Mouse (Mus musculus) intestine, embryonic 14.5 days (tissue): Measurements from ENCODE around the gene Scap. TPM values are rescaled to one million over a fixed set of nuclear protein-coding genes. Genes with fewer than 3 reads are reported as not detected.
A peak's percentile ranks its signal among the peaks of the same experiment; 100 is the strongest.
"Not testable (repeated sequence)": the region's sequence is repeated elsewhere in the genome, so short reads cannot be mapped to it uniquely, and the experiment has no call there.

Experiments
- ATAC-seq: fragments of 200-750 bp; cut with Nextera tagmentation; replicated peaks from 2 replicates; pipeline ENCODE4 v1.8.0; 2017; ENCODE audit warnings: low read depth, moderate number of reproducible peaks, moderate TSS enrichment, moderate library complexity; ENCODE audit not compliant: low FRiP score, low TSS enrichment
- DNase-seq: peaks from one replicate; pipeline ENCODE4 v3.0.0-alpha.2; 2018; ENCODE audit warnings: low spot score
- H3K27ac ChIP-seq: fragments of 300-500 bp; sonication (generic); 2 replicates; pipeline ENCODE4 v1.5.1; 2014; ENCODE audit warnings: low read depth, mild to moderate bottlenecking, control low read depth
- H3K27me3 ChIP-seq: fragments of 300-500 bp; sonication (generic); replicated peaks from 2 replicates; pipeline ENCODE4 v1.6.1; 2014; ENCODE audit warnings: low read length, control low read depth; ENCODE audit not compliant: control insufficient read depth, insufficient read depth
- H3K36me3 ChIP-seq: fragments of 300-500 bp; sonication (generic); 2 replicates; pipeline ENCODE4 v1.6.1; 2014; ENCODE audit warnings: low read length, control low read depth; ENCODE audit not compliant: control insufficient read depth, insufficient read depth
- H3K4me1 ChIP-seq: fragments of 300-500 bp; sonication (generic); replicated peaks from 2 replicates; pipeline ENCODE4 v1.6.1; 2014; ENCODE audit warnings: low read length, control low read depth, mixed read lengths; ENCODE audit not compliant: control insufficient read depth, insufficient read depth
- H3K4me2 ChIP-seq: fragments of 300-500 bp; sonication (generic); 2 replicates; pipeline ENCODE4 v1.6.1; 2014; ENCODE audit warnings: low read length
- H3K4me3 ChIP-seq: fragments of 300-500 bp; sonication (generic); 2 replicates; pipeline ENCODE4 v1.5.1; 2014; ENCODE audit warnings: low read depth, low read length, control low read depth, mixed read lengths
- H3K9ac ChIP-seq: fragments of 300-500 bp; sonication (generic); 2 replicates; pipeline ENCODE4 v1.6.1; 2014; ENCODE audit warnings: mild to moderate bottlenecking, low read length
- H3K9me3 ChIP-seq: fragments of 300-500 bp; sonication (generic); 2 replicates; pipeline ENCODE4 v1.6.1; 2016; ENCODE audit warnings: low read length, control low read depth; ENCODE audit not compliant: control insufficient read depth
- WGBS: fragments of 180-500 bp; shearing (Covaris S2); extraction: QIAGEN DNeasy Blood & Tissue Kit; methylation state at CpG from one replicate; pipeline ENCODE4 v1.1.7; 2014; 5-methylcytosine and 5-hydroxymethylcytosine counted together
- polyA plus RNA-seq: library from polyadenylated mRNA; unstranded; fragments of >200 nt; fragmentation: Nextera tagmentation; extraction: Ambion mirVana; gene quantifications from 2 replicates; pipeline ENCODE4 v1.2.1, GENCODE M21; 2014

The Scap gene
- polyA plus RNA-seq, 1 experiment from 2014 or later: 28.7 TPM

DNA sequence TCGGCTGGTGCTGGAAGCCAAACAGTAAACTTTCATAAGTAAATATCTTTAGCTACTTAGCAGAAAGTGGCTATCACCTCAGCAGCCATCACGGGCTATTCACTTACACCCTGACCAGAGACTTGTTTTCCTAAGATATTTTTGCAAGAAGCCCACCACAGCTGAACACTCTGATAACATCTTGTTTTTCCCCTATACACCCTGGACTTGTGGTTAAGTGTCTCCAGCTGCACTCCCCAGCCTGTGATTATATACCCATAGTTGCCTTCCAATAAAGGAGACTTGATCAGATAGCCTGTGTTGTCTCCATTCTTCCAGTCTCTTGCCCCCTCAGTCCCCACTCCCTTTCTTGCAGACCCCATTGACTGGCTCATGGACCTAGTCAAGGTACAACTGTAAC, 4.9 kb upstream of the Scap start:
- H3K9ac ChIP-seq: no peak overlapping the region
- H3K36me3 ChIP-seq: no peaks in the 10 kb centered on the region
- WGBS: 70% methylated on average over 2 of the region's 2 CpGs
- no peaks in the 10 kb centered on the region for H3K27me3 ChIP-seq
- H3K27ac ChIP-seq: no peak overlapping the region
- H3K9me3 ChIP-seq: no peaks in the 10 kb centered on the region
- DNase-seq: no peak
- no peak overlapping the region for H3K4me2 ChIP-seq
- no peak for ATAC-seq
- H3K4me1 ChIP-seq: no peaks in the 10 kb centered on the region
- H3K4me3 ChIP-seq: no peak overlapping the region

DNA sequence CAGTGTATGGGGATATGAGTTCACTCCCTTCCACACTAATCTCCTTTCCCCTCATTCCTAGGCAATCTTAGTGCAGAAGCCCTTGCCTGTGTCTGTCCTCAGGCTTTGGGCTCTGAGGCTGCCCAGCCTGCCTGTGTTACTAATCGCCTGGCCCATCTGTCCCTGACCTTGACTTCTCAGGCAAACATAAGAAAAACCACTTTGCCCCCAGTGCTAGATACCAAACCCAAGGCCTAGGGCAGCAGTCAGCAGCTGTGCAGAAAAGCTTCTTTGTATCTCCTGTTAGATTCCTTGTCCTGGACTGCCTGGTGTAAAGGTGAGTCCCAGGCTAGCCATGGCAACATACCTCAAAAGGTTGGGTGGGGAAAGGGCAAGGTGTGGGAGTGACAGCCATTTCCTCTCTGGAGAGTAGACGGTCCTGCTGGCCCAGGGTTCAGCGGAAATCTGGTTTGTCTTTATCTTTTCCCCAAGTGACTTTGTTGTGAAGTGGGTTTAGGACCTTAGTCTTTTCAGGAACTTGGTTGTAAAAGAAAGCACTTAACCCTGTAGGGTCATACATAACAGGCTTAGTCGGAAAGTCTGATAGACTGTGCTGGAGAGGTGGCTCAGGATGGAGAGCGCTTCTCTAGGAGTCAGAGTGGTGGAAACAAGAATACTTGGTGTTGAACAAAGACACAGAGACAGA, 4.0 kb upstream of the Scap start:
- H3K27ac ChIP-seq: no peak overlapping the region
- H3K9me3 ChIP-seq: no peaks in the 10 kb centered on the region
- no peak overlapping the region for H3K4me3 ChIP-seq
- no peaks in the 10 kb centered on the region; the same call in 1 of the 2 replicates for H3K4me1 ChIP-seq
- ATAC-seq (no peak), DNase-seq (no peak)
- no peaks in the 10 kb centered on the region for H3K36me3 ChIP-seq
- WGBS: 64% methylated on average over 5 of the region's 5 CpGs
- no peak overlapping the region for H3K9ac ChIP-seq
- H3K27me3 ChIP-seq: no peaks in the 10 kb centered on the region
- no peak overlapping the region for H3K4me2 ChIP-seq

DNA sequence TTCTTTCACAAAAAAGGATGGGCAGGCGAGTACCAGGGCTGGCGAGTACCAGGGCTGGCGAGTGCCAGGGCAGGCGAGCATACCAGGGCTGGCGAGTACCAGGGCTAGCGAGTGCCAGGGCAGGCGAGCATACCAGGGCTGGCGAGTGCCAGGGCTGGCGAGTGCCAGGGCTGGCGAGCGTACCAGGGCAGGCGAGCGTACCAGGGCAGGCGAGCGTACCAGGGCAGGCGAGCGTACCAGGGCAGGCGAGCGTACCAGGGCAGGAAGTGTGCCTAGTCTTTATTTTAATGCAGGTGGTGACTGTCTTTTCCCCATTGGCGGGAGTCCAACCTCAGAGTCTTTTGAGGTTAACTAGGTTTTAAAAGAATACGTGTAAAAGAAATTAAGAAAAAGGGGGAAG, 3.4 kb upstream of the Scap start:
- Histone ChIP-seq H3K27me3 (no peaks in the 10 kb centered on the region), H3K4me1 (no peaks in the 10 kb centered on the region; the same call in 1 of the 2 replicates), H3K9me3 (no peaks in the 10 kb centered on the region), H3K4me2 (no peak overlapping the region), H3K27ac (no peak overlapping the region), H3K36me3 (no peaks in the 10 kb centered on the region), H3K4me3 (no peak overlapping the region), H3K9ac (no peak overlapping the region)
- DNase-seq: no peak
- 85% methylated on average over 21 of the region's 21 CpGs for WGBS
- ATAC-seq: no peak

DNA sequence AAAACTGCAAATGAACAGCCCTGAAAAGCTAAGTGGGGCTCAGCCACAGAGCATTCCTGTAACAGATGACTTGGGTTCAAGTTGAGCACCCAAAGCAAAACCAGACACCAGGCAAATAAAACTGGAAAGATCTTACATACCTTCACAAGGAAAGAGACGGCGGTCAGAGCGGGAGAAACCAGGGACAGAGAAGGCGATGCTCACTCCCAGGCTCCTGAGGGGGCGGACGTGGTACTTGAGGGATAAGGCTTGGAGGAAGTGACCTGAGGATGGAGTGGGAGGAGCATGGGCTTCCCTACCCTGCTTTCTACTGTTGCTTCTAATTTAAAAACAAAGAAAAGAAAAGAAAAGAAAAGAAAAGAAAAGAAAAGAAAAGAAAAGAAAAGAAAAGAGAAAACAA, 2.7 kb upstream of the Scap start:
- no peaks in the 10 kb centered on the region for H3K9me3 ChIP-seq
- H3K9ac ChIP-seq: no peak overlapping the region
- no peak for ATAC-seq
- no peaks in the 10 kb centered on the region for H3K27me3 ChIP-seq
- no peak overlapping the region for H3K4me3 ChIP-seq
- no peaks in the 10 kb centered on the region; the same call in 1 of the 2 replicates for H3K4me1 ChIP-seq
- H3K27ac ChIP-seq: no peak overlapping the region
- WGBS: 55% methylated on average over 6 of the region's 6 CpGs
- no peak overlapping the region for H3K4me2 ChIP-seq
- H3K36me3 ChIP-seq: no peaks in the 10 kb centered on the region
- DNase-seq: no peak

GRCm38 (mm10) chr9:110330913-110331312, 2.2 kb upstream of the Scap start:
- not testable (repeated sequence) for H3K4me2 ChIP-seq, H3K4me3 ChIP-seq, H3K9me3 ChIP-seq, ATAC-seq, H3K9ac ChIP-seq, DNase-seq, H3K27ac ChIP-seq, H3K4me1 ChIP-seq, H3K27me3 ChIP-seq, H3K36me3 ChIP-seq
- 90% methylated on average over 4 of the region's 5 CpGs for WGBS

DNA sequence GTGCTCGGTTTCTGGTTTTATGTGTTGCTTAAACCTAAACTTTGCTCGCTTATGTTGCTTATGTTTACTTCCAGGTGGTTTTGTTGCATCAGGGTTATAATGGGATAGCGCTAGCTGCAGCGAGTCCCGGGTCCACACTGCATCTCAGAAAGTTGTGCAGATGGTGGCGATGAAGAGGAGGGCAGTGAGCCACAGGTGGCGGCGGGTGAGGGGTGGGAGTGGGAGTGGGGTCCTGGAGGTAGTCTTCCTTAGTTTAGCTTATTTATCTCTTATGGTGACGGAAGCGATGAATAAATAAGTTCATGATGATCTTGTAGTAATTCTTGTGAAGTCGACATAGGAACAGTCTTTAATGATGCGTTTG, 790 bp downstream of the Scap start:
- no peak for DNase-seq
- peak overlapping the region; percentile 67 for H3K4me3 ChIP-seq
- no peaks in the 10 kb centered on the region for H3K27me3 ChIP-seq
- H3K4me1 ChIP-seq: no peaks in the 10 kb centered on the region; the same call in 1 of the 2 replicates
- 10% methylated on average over 12 of the region's 12 CpGs for WGBS
- H3K27ac ChIP-seq: no peak overlapping the region
- peak overlapping the region; percentile 58 for H3K9ac ChIP-seq
- no peaks in the 10 kb centered on the region for H3K9me3 ChIP-seq
- no peak; the same call in 1 of the 2 replicates for ATAC-seq
- no peaks in the 10 kb centered on the region for H3K36me3 ChIP-seq
- peak overlapping the region; percentile 52 for H3K4me2 ChIP-seq

DNA sequence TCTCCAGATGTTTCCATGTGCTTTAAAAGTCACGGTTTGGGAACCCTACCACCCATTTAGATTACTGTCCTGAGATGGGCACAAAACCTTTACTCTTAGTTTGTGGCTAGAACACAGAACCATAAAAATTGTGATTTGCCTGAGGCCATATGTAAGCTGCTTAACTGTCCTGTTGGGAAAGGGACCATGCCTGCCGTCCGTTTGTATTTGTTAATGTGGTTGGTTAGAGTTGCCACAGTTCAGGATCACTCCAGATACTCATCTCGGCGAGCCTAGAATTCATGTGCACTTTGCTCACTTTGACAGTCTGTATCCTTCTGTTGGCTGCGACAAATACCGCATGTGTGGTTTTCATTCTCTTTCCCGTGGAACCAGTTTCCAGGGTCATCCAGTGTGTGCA, 1.8 kb downstream of the Scap start:
- Histone ChIP-seq H3K4me2 (no peak overlapping the region), H3K9me3 (no peaks in the 10 kb centered on the region), H3K4me1 (no peaks in the 10 kb centered on the region; the same call in 1 of the 2 replicates), H3K9ac (no peak overlapping the region), H3K36me3 (no peaks in the 10 kb centered on the region), H3K27me3 (no peaks in the 10 kb centered on the region), H3K4me3 (no peak overlapping the region), H3K27ac (no peak overlapping the region)
- no peak for DNase-seq
- 66% methylated on average over 8 of the region's 8 CpGs for WGBS
- no peak for ATAC-seq

- H3K9ac ChIP-seq: no peak overlapping the region
- no peak overlapping the region for H3K4me3 ChIP-seq
- no peak overlapping the region for H3K27ac ChIP-seq
- no peaks in the 10 kb centered on the region for H3K27me3 ChIP-seq
- peaks cover 4% of the 10 kb centered on the region for H3K4me1 ChIP-seq
- 89% methylated on average over 5 of the region's 5 CpGs for WGBS
- no peaks in the 10 kb centered on the region for H3K36me3 ChIP-seq
- H3K9me3 ChIP-seq: no peaks in the 10 kb centered on the region
- no peak overlapping the region for H3K4me2 ChIP-seq
- ATAC-seq (no peak), DNase-seq (no peak)
Measured at GRCm38 (mm10) chr9:110340037-110340750, 7.1 kb downstream of the Scap start.

- no peak overlapping the region for H3K9ac ChIP-seq
- H3K9me3 ChIP-seq: no peaks in the 10 kb centered on the region
- DNase-seq: no peak
- H3K27me3 ChIP-seq: no peaks in the 10 kb centered on the region
- no peak overlapping the region for H3K4me3 ChIP-seq
- H3K36me3 ChIP-seq: no peaks in the 10 kb centered on the region
- H3K4me2 ChIP-seq: no peak overlapping the region
- WGBS: 78% methylated on average over 8 of the region's 8 CpGs
- no peak for ATAC-seq
- H3K4me1 ChIP-seq: peaks cover 4% of the 10 kb centered on the region
- no peak overlapping the region for H3K27ac ChIP-seq
Measured at GRCm38 (mm10) chr9:110342008-110342407, 8.9 kb downstream of the Scap start.
